Mouse (Mus musculus) hindbrain, embryonic 11.5 days (tissue): ENCODE measurements at regions not wholly inside any gene's neighbourhood (a gene's known extent, or its start where the extent isn't known, plus 50 kb on each side); places are given as distances from the start of the nearest gene placed in this dataset.

ENCODE experiments used
- ATAC-seq: fragments of 200-750 bp; cut with Nextera tagmentation; 2 replicates; pipeline ENCODE4 v1.8.0; 2017; ENCODE audit warnings: mild to moderate bottlenecking, moderate TSS enrichment, moderate library complexity; ENCODE audit not compliant: low FRiP score
- DNase-seq: peaks from one replicate; pipeline ENCODE4 v3.0.0-alpha.2; 2015; ENCODE audit warnings: low spot score
- H3K27ac ChIP-seq: fragments of 300-500 bp; sonication (generic); 2 replicates; pipeline ENCODE4 v1.5.1; 2014; ENCODE audit warnings: mild to moderate bottlenecking, low read depth, low read length
- H3K27me3 ChIP-seq: fragments of 300-500 bp; sonication (generic); 2 replicates; pipeline ENCODE4 v1.6.1; 2014; ENCODE audit warnings: mild to moderate bottlenecking, low read length, moderate library complexity, mixed read lengths; ENCODE audit not compliant: control insufficient read depth, insufficient read depth
- H3K36me3 ChIP-seq: fragments of 300-500 bp; sonication (generic); 2 replicates; pipeline ENCODE4 v1.6.1; 2014; ENCODE audit warnings: mild to moderate bottlenecking, low read length, moderate library complexity, mixed read lengths; ENCODE audit not compliant: control insufficient read depth, insufficient read depth
- H3K4me1 ChIP-seq: fragments of 300-500 bp; sonication (generic); replicated peaks from 2 replicates; pipeline ENCODE4 v1.6.1; 2014; ENCODE audit warnings: low read length, mixed read lengths; ENCODE audit not compliant: control insufficient read depth, insufficient read depth
- H3K4me2 ChIP-seq: fragments of 300-500 bp; sonication (generic); replicated peaks from 2 replicates; pipeline ENCODE4 v1.6.1; 2014; ENCODE audit warnings: mild to moderate bottlenecking, low read depth, low read length
- H3K4me3 ChIP-seq: fragments of 300-500 bp; sonication (generic); 2 replicates; pipeline ENCODE4 v1.5.1; 2014; ENCODE audit warnings: low read depth, low read length
- H3K9ac ChIP-seq: fragments of 300-500 bp; sonication (generic); 2 replicates; pipeline ENCODE4 v1.6.1; 2014; ENCODE audit warnings: low read depth, low read length
- H3K9me3 ChIP-seq: fragments of 300-500 bp; sonication (generic); 2 replicates; pipeline ENCODE4 v1.6.1; 2016; ENCODE audit warnings: low read length; ENCODE audit not compliant: control insufficient read depth
- WGBS: fragments of 180-500 bp; shearing (Covaris S2); extraction: QIAGEN DNeasy Blood & Tissue Kit; methylation state at CpG from one replicate; pipeline ENCODE4 v1.1.7; 2014; 5-methylcytosine and 5-hydroxymethylcytosine counted together

GRCm38 (mm10) chr6:84463592-84464367 lies 129.9 kb downstream of the Cyp26b1 start:
- ATAC-seq (no peak), DNase-seq (no peak)
- Histone ChIP-seq H3K4me2 (no peak overlapping the region), H3K9ac (no peak overlapping the region), H3K27me3 (no peaks in the 10 kb centered on the region), H3K4me1 (no peaks in the 10 kb centered on the region), H3K9me3 (no peaks in the 10 kb centered on the region), H3K4me3 (no peak overlapping the region), H3K27ac (no peak overlapping the region), H3K36me3 (no peaks in the 10 kb centered on the region)
- 85% methylated on average over 7 of the region's 7 CpGs for WGBS

GRCm38 (mm10) chr6:84456803-84457202 lies 136.9 kb downstream of the Cyp26b1 start:
- ATAC-seq (no peak), DNase-seq (no peak)
- Histone ChIP-seq H3K4me1 (no peaks in the 10 kb centered on the region), H3K27ac (no peak overlapping the region), H3K9me3 (no peaks in the 10 kb centered on the region), H3K4me2 (no peak overlapping the region), H3K36me3 (no peaks in the 10 kb centered on the region), H3K9ac (no peak overlapping the region), H3K4me3 (no peak overlapping the region), H3K27me3 (no peaks in the 10 kb centered on the region)
- 94% methylated on average over 3 of the region's 3 CpGs for WGBS

- DNase-seq (no peak), ATAC-seq (no peak)
- Histone ChIP-seq H3K4me3 (no peak overlapping the region), H3K4me1 (no peaks in the 10 kb centered on the region), H3K9me3 (no peaks in the 10 kb centered on the region), H3K36me3 (no peaks in the 10 kb centered on the region), H3K27me3 (no peaks in the 10 kb centered on the region), H3K27ac (no peak overlapping the region), H3K9ac (no peak overlapping the region), H3K4me2 (no peak overlapping the region)
- 72% methylated on average over 4 of the region's 4 CpGs for WGBS
Measured at GRCm38 (mm10) chr6:84445093-84445492, 148.6 kb downstream of the Cyp26b1 start.

- no peak for ATAC-seq
- no peaks in the 10 kb centered on the region for H3K9me3 ChIP-seq
- no peaks in the 10 kb centered on the region for H3K36me3 ChIP-seq
- no peak for DNase-seq
- 95% methylated on average over 1 of the region's 1 CpGs for WGBS
- no peaks in the 10 kb centered on the region for H3K4me1 ChIP-seq
- H3K27ac ChIP-seq = no peak overlapping the region
- no peak overlapping the region for H3K4me2 ChIP-seq
- H3K9ac ChIP-seq = no peak overlapping the region
- no peaks in the 10 kb centered on the region for H3K27me3 ChIP-seq
- no peak overlapping the region for H3K4me3 ChIP-seq
Measured at GRCm38 (mm10) chr6:84442667-84443066, 151.0 kb downstream of the Cyp26b1 start.

- ATAC-seq (no peak), DNase-seq (no peak)
- H3K36me3 ChIP-seq = no peaks in the 10 kb centered on the region
- no peak overlapping the region for H3K9ac ChIP-seq
- no peaks in the 10 kb centered on the region for H3K9me3 ChIP-seq
- H3K4me1 ChIP-seq = no peaks in the 10 kb centered on the region
- H3K27me3 ChIP-seq = no peaks in the 10 kb centered on the region
- H3K4me2 ChIP-seq = no peak overlapping the region
- no peak overlapping the region for H3K27ac ChIP-seq
- 82% methylated on average over 5 of the region's 5 CpGs for WGBS
- no peak overlapping the region for H3K4me3 ChIP-seq
Measured at GRCm38 (mm10) chr6:84441721-84442480, 151.8 kb downstream of the Cyp26b1 start.

- DNase-seq (no peak), ATAC-seq (no peak)
- peaks cover 2% of the 10 kb centered on the region; the same call in 1 of the 2 replicates for H3K4me1 ChIP-seq
- H3K36me3 ChIP-seq = no peaks in the 10 kb centered on the region
- no peak overlapping the region for H3K27ac ChIP-seq
- H3K4me2 ChIP-seq = no peak overlapping the region
- 100% methylated on average over 1 of the region's 1 CpGs for WGBS
- H3K4me3 ChIP-seq = no peak overlapping the region
- no peaks in the 10 kb centered on the region for H3K27me3 ChIP-seq
- no peaks in the 10 kb centered on the region for H3K9me3 ChIP-seq
- no peak overlapping the region for H3K9ac ChIP-seq
Measured at GRCm38 (mm10) chr6:84436716-84437115, 157.0 kb downstream of the Cyp26b1 start.

GRCm38 (mm10) chr6:84434532-84434931 lies 159.2 kb downstream of the Cyp26b1 start:
- no peak for ATAC-seq
- Histone ChIP-seq H3K9ac (no peak overlapping the region), H3K27ac (no peak overlapping the region), H3K36me3 (no peaks in the 10 kb centered on the region), H3K9me3 (no peaks in the 10 kb centered on the region), H3K4me3 (no peak overlapping the region), H3K4me2 (no peak overlapping the region), H3K4me1 (peaks cover 2% of the 10 kb centered on the region; the same call in 1 of the 2 replicates), H3K27me3 (no peaks in the 10 kb centered on the region)
- 75% methylated on average over 6 of the region's 6 CpGs for WGBS
- no peak for DNase-seq

GRCm38 (mm10) chr6:84431622-84431955 lies 162.1 kb downstream of the Cyp26b1 start:
- H3K27me3 ChIP-seq = no peaks in the 10 kb centered on the region
- H3K4me2 ChIP-seq = no peak overlapping the region
- no peaks in the 10 kb centered on the region for H3K9me3 ChIP-seq
- 74% methylated on average over 2 of the region's 2 CpGs for WGBS
- H3K36me3 ChIP-seq = no peaks in the 10 kb centered on the region
- no peak overlapping the region for H3K9ac ChIP-seq
- ATAC-seq (no peak), DNase-seq (no peak)
- H3K4me3 ChIP-seq = no peak overlapping the region
- peaks cover 2% of the 10 kb centered on the region; the same call in 1 of the 2 replicates for H3K4me1 ChIP-seq
- no peak overlapping the region for H3K27ac ChIP-seq
